Mouse (Mus musculus): Measurements from ENCODE around the gene CN725425.

DNA sequence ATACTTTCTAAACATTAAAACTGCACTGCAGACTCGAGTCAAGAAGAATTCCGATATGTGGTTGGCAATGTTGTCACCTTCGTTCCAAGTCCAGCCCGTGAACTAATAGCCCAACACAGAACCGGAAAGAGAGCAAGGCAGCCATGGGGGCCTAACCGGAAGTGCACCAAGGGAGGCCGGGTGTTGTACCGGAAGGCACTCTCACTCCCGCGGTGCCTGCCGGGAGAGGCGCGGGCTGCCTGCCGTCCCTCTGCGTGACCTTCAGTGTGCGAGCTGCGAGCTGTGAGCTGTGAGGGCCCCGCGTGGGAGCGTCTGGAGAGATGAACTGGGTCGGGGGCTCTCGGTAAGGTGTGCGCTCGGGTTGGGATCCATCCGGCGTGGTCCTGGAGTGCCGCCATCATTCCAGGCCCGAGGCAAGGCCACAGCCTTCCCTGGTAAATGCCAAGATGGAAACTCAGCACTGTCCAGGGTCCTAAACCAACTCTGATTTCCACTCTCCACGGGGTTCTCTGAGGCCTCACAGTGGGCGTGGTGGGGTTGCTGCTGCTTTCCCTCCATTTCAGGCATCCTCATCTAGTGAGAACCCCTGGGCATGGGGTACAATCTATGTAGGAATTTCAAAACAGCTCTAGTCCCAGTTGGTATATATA lies at the start of gene CN725425:
- TF ChIP-seq CTCF (IDR thresholded peaks at IDR 0.05; ENCODE audit: low read depth) (no peak), EP300 (optimal IDR thresholded peaks at IDR 0.05) (no peak)

All from stomach, postnatal 0 days (tissue).